Mouse (Mus musculus): ENCODE results near the gene Mid1ip1.

DNA sequence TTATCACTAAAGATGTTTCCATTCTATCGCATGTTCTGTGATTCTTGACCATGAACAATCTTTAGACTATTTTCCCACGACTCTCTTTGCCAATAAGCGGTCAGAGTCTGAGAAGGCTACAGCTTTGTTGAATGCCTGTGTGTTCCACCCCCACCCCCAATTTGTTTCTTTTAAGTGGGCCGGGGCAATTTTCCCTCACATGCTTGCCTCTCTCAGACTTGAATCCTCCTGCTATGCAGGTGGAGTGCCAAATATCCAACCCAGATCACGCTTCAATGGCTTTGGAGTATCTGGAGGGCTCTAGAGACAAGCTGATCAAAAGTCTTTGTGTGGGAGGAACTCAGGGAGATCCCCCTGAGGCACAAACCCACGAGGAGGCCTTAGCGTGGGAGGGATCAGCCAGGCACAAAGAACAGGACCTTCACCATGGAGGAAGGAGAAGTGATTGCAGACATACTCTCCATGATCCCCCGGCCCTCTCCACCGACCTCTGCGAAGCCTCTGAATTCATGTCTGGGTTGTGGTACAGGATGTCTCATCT lies 48.7 kb downstream of the Mid1ip1 start:
- TF ChIP-seq POLR2A (IDR thresholded peaks at IDR 0.05; ENCODE audit: borderline replicate concordance, low read depth, low read length), result no peak
- no peak for TF ChIP-seq CTCF (IDR thresholded peaks at IDR 0.05; ENCODE audit: low read depth, low read length)

Measured in bone marrow macrophage, adult 2 months (primary cell).